Mouse (Mus musculus) kidney, adult 2 months (tissue): ENCODE data around the gene Lnx2.

ENCODE experiments used
- CTCF ChIP-seq: fragments of 200-500 bp; conservative IDR thresholded peaks from 2 replicates; pipeline ENCODE4 v1.5.1; 2011; ENCODE audit warnings: low read depth, mild to moderate bottlenecking, control low read depth, low read length, moderate library complexity, mixed read lengths; ENCODE audit not compliant: insufficient read depth, insufficient read length
- POLR2A ChIP-seq: fragments of 200-500 bp; IDR thresholded peaks from one replicate; pipeline ENCODE4 v1.6.1; 2011; ENCODE audit warnings: low read depth, low read length, control low read depth

GRCm38 (mm10) chr5:147058661-147059060 lies 17.7 kb downstream of the Lnx2 start:
- TF ChIP-seq CTCF (no peak), POLR2A (no peak)
